Mouse (Mus musculus) cerebellum, postnatal 14 days (tissue): ENCODE results near the gene Tuba1a.
A peak's percentile ranks its signal among the peaks of the same experiment; 100 is the strongest.

Experiments
- DNase-seq, 2 experiments: peaks; one replicate each; pipeline ENCODE4 v3.0.0; 2021; ENCODE audit warnings: mixed read lengths in 2 of 2

Tuba1a gene

GRCm38 (mm10) chr15:98954425-98955253 lies 1.1 kb upstream of the Tuba1a start:
- DNase-seq = peak; percentile 68 to 72

- peak in 1 of 2 experiments; percentile 84 for DNase-seq
Measured at GRCm38 (mm10) chr15:98952751-98953400, 627 bp downstream of the Tuba1a start.

DNA sequence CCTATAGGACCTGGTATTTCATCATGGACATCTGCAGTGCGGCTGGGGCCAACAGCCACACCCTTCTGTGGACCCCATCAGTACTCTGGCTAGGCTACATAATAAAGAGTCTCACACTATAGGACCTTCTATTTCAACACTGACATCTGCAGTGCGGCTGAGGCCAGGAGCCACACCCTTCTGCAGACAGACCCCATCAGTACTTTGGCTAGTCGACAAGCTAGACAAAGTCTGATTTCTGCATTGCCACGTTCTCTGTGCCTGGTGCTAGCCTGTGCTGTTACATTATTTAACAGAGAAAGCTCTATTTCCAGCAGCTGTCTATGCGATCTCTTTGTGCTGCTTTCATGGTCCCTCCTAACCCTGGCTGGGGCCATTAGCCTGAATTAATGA lies 1.4 kb downstream of the Tuba1a start:
- DNase-seq = peak; percentile 38 to 47

- peak; percentile 48 to 60 for DNase-seq
Measured at GRCm38 (mm10) chr15:98951122-98952062, 2.1 kb downstream of the Tuba1a start.

DNA sequence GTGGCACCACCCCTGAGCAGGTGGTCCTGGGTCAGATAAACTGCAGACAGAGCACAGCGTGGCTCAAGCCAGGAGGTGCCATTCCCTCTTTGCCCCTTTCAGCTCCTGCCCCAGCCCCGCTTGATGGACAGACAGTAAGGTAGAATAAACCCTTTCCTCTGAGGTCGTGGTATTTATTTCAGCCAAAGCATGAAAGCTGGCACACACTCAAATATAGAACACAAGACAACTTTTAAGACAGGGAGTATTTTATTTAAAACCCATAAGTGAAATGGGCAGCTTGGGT lies 4.0 kb downstream of the Tuba1a start:
- DNase-seq = peak in 1 of 2 experiments; percentile 41

GRCm38 (mm10) chr15:98948857-98949606 lies 4.5 kb downstream of the Tuba1a start:
- peak in 1 of 2 experiments; percentile 32 for DNase-seq

GRCm38 (mm10) chr15:98948382-98948781 lies 5.1 kb downstream of the Tuba1a start:
- DNase-seq = no peak

DNA sequence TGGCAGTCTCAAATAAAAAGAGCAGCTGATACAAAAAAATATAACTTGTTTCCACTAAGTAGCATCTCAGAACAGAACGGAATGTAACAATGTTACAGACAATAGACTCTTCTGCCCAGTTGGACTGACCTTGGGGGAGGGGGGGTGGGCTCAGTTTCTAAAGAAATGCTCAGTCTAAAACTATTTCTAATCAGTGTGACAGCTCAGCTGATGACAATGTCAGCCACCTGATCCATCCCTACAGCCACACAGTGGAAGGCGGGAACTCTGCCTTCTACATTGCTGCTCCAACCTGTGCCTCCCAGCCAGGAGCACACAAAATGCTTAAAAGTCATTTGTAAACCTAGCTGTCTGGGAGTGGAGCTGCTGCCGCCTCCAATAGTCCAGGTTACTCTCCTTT lies 5.6 kb downstream of the Tuba1a start:
- DNase-seq = peak in 1 of 2 experiments; percentile 33

DNA sequence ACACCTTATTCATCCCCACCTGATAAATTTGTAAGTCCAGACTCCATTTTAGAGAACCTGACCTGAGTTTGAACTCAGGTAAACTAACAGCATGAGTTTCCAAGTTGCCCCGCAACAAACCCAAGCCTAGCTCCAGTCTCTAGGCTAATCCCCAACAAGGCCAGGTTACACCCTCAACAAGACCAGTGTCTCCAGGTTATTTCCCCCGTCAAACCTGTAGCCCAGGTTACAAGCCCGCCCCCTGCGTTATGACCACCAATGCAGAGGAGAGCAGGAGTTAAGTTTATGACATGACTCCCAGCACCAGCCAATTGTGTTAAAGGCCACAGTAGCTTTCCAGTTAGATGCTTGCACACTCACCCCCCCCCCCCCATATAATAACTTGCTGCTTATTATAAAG lies 10.4 kb downstream of the Tuba1a start:
- DNase-seq = no peak

DNA sequence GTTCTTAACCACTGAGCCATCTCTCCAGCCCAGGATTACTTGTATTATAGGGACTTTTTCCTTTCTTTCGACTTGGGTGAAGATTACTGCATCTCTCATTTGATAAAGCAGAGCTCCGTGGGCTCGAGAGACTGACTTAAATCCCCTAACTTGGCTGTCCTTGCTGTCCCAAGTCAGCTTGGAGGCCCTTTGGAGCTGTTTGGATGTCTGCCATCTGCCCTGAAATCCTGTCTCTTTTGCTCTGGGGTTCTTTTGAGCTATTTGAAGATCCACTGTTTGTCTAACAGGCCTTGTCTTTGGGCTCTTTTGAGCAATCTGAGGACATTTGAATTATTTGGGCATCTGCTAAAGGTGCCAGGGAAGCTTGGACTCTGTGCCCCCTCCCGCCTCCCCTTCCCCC lies 11.4 kb downstream of the Tuba1a start:
- peak; percentile 41 to 45 for DNase-seq

DNA sequence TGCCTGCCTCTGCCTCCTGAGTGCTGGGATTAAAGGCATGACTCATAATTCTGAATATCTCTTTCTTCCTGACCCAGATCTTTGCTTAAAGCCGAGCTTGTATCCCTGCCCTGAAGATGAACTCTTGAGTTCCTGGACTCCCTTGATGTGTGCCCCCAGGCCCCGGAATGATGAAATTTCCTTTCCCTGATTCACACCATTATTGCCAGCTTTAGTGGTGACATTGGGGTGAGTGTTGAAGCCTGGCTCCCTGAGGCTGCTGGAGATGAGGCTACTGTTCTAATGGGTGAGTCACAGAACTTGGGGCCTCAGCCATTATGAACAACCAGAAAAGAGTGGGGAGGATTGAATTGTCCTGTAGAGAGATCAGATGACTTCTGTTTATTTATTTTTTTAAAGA lies 12.0 kb downstream of the Tuba1a start:
- no peak for DNase-seq

- peak; percentile 64 to 65 for DNase-seq
Measured at GRCm38 (mm10) chr15:98940816-98941215, 12.7 kb downstream of the Tuba1a start.

DNA sequence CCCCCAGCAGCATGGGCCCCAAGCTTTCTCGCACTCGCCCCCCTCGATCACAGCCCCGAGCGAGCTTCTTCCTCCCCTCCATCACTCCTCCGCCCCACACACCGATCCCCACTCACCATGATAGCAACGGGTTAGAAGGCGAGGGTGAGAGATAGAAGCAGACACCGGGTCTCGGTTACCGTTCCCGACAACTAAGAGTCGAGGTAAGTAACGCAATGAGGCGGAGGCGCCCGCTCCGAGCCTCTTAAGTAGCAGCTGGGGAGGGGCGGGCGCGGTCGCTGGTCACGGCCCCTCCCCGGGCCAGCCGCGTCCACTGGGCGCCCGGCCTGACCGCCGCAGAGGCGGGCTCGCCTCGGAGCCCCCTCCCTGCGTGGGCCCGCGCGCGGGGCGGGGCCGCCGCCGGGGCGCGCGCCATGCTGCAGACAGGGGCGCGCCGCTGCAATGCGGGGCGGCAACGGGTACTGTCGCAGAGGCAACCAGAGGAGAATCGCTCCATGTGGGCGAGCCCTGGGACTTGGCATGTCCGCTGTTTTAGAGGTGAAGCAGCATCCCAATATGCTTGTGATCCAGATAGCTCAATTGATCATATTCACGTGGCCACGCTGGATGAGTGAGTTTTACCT lies 19.2 kb downstream of the Tuba1a start, which contains the start of gene Tuba1b:
Tuba1b (minus strand) TSS at position 349 of the 623 bp plus-strand sequence.
- DNase-seq = peak; percentile 92 to 94

- peak; percentile 98 to 99 for DNase-seq
Measured at GRCm38 (mm10) chr15:98933833-98934216, 19.7 kb downstream of the Tuba1a start.

- DNase-seq = peak; percentile 63 to 67
Measured at GRCm38 (mm10) chr15:98933004-98933671, 20.4 kb downstream of the Tuba1a start.

DNA sequence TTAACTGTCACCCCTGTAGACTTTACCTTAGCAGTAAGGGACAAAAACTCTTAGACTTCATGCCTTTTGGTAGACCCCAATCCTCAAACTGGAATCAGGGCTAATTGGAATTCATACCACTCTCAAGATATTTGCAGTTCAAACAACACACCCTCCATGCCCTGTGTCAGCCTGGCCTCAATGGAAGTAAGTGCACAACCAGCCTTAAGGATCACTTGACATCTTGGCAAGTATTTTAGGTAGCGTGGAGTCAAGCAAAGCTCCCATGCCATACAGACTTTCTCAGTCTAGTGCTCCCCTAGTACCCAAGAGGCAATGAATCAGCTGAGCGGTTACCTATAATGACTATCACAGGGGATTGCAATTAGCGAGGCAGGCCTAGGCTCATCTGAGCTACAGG lies 22.5 kb downstream of the Tuba1a start:
- DNase-seq = no peak

DNA sequence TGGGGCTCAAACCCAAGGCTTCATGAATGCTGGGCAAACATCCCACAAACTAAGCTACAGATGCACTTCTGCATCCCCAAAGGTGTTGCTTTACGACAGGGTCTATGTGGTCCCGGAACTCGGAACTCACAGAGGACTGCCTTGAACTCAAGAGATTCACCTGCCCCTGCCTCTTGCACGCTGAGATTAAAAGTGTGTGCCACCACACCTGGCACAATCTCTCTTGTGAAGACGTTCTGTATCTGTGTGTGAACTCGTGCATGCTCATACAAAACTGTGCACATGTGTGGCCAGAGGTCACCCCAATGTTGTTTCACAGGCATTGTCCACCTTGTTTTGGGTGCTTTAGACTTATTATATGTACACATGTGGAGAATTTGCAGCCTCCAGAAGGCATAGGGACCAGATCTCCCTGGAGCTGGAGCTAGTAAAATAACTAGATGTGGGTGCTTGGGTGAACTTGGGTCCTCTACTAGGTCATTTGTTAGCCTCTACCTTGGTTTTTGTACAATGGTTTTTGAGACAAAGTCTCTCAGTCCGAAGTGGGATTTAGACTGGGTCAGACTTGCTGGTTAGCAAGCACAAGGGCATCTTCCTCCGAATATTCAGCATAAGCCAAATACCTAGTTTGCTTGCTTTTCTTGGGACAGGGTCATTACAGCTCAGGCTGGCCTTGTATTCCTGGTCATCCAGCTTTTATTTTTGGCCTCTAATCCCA lies 23.3 kb downstream of the Tuba1a start:
- DNase-seq = peak in 1 of 2 experiments; percentile 23

GRCm38 (mm10) chr15:98928598-98929240 lies 24.8 kb downstream of the Tuba1a start:
- DNase-seq = peak; percentile 90

DNA sequence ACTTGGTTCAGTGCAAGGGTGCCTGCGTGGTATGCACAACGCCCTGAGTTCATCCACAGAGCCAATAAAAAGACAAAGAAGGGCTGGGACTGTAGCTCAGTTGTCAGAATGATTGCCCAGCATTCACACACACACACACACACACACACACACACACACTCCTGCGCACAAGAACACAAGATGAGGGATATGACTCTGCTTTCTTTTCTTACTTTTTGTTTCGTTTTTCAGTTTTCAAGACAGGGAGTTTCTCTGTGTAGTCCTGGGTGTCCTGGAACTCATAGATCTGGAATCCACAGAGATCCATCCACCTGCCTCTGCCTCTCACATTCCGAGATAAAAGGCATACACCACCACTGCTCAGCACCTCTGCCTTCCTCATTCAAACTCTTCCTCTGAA lies 25.9 kb downstream of the Tuba1a start:
- DNase-seq = no peak

- DNase-seq = no peak
Measured at GRCm38 (mm10) chr15:98924682-98925081, 28.8 kb downstream of the Tuba1a start.
